Mouse (Mus musculus): ENCODE results near the gene Atp6v0d1.

The Atp6v0d1 gene

GRCm38 (mm10) chr8:105496439-105497180, 69.2 kb downstream of the Atp6v0d1 start, which contains the start of gene Zdhhc1:
TSS of gene Zdhhc1 (minus strand) at chr8:105496902.
- peak; percentile 88 for DNase-seq

- no peak for DNase-seq
Measured at GRCm38 (mm10) chr8:105495350-105496302, 70.2 kb downstream of the Atp6v0d1 start.

GRCm38 (mm10) chr8:105494566-105494965, 71.3 kb downstream of the Atp6v0d1 start:
- no peak for DNase-seq

- no peak for DNase-seq
Measured at GRCm38 (mm10) chr8:105493495-105493894, 72.4 kb downstream of the Atp6v0d1 start.

- no peak for DNase-seq
Measured at GRCm38 (mm10) chr8:105489281-105489680, 76.6 kb downstream of the Atp6v0d1 start.

- no peak for DNase-seq
Measured at GRCm38 (mm10) chr8:105488082-105488481, 77.8 kb downstream of the Atp6v0d1 start.

GRCm38 (mm10) chr8:105484392-105484791, 81.5 kb downstream of the Atp6v0d1 start:
- peak; percentile 92 for DNase-seq

GRCm38 (mm10) chr8:105484030-105484368, 81.8 kb downstream of the Atp6v0d1 start:
- DNase-seq: no peak

- no peak for DNase-seq
Measured at GRCm38 (mm10) chr8:105483212-105484029, 82.4 kb downstream of the Atp6v0d1 start.

GRCm38 (mm10) chr8:105482123-105482522, 83.7 kb downstream of the Atp6v0d1 start:
- DNase-seq: no peak

- no peak for DNase-seq
Measured at GRCm38 (mm10) chr8:105481453-105481852, 84.4 kb downstream of the Atp6v0d1 start.

- DNase-seq: no peak
Measured at GRCm38 (mm10) chr8:105481013-105481412, 84.8 kb downstream of the Atp6v0d1 start.

- DNase-seq: no peak
Measured at GRCm38 (mm10) chr8:105477792-105478191, 88.1 kb downstream of the Atp6v0d1 start.

- peak; percentile 64 for DNase-seq
Measured at GRCm38 (mm10) chr8:105476628-105477413, 89.0 kb downstream of the Atp6v0d1 start.

- DNase-seq: no peak
Measured at GRCm38 (mm10) chr8:105476161-105476560, 89.7 kb downstream of the Atp6v0d1 start.

GRCm38 (mm10) chr8:105475742-105476141, 90.1 kb downstream of the Atp6v0d1 start:
- no peak for DNase-seq

GRCm38 (mm10) chr8:105475254-105475653, 90.6 kb downstream of the Atp6v0d1 start:
- no peak for DNase-seq

GRCm38 (mm10) chr8:105474680-105475079, 91.2 kb downstream of the Atp6v0d1 start:
- DNase-seq: no peak
